ENCODE assay signal across 8 mouse cellular contexts in the genomic region with DNA sequence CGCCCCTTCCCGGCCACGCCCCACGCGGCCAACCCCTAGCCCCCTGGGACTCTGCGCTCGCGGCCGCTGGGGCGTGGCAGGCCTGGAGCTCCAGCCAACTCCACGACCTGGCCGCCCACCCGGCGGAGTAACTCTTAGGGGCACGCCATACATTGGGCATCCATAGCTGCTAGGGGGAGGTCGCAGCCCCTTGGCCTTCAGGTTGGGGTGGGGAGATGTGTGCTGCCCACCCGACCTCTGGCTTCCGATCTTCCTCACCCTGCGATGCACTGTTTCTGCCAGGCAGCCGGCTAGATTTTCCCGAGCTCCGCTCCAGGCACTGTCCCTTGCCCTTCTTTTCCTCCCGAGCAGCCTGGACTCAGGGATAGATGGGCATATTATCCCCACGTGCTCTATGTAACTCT. TPM values are rescaled to one million over a fixed set of nuclear protein-coding genes. Genes with fewer than 3 reads are reported as not detected.
DNase-seq lines count a peak whose midpoint lies in the region; ATAC-seq and TF ChIP-seq lines count a peak whose summit lies in the region.

No protein-coding gene starts in this region.

- H3K9ac ChIP-seq in lung, postnatal 0 days (replicated peaks; ENCODE audit: low read depth) = peak overlapping the region; percentile 51
- H3K9ac ChIP-seq in forebrain, postnatal 0 days = peak overlapping the region; percentile 73
- H3K9ac ChIP-seq in liver, embryonic 14.5 days (replicated peaks) = no peak overlapping the region

- no peaks in the 10 kb centered on the region for H3K27me3 ChIP-seq in lung, postnatal 0 days (replicated peaks; ENCODE audit: insufficient read depth, low read length)
- H3K27me3 ChIP-seq in forebrain, postnatal 0 days (ENCODE audit: insufficient read depth, low read length) = no peaks in the 10 kb centered on the region; the same call in 1 of the 2 replicates
- H3K27me3 ChIP-seq in liver, embryonic 14.5 days (ENCODE audit: control insufficient read depth, insufficient read depth, low read length) = peaks cover 28% of the 10 kb centered on the region

- peak; percentile 50 for DNase-seq in lung, postnatal 0 days (ENCODE audit: low spot score)
- DNase-seq in lung, postnatal 14 days = no peak
- DNase-seq in forebrain, postnatal 0 days = no peak
- DNase-seq in liver, embryonic 14.5 days (ENCODE audit: low read depth in 3 of 3, low spot score in 3 of 3) = no peak
- DNase-seq in testis, postnatal 10 days (ENCODE audit: low spot score) = peak; percentile 68
- DNase-seq in Muller cell, postnatal 12 days (ENCODE audit: inconsistent ontology term) = no peak
- DNase-seq in layer of hippocampus, adult 18-20 months (ENCODE audit: low spot score in 2 of 2) = no peak

- no peak for TF ChIP-seq EP300 in lung, postnatal 0 days (IDR thresholded peaks at IDR 0.05)
- no peak for TF ChIP-seq EP300 in liver, embryonic 14.5 days (IDR thresholded peaks at IDR 0.05; ENCODE audit: low read depth)

- WGBS in lung, postnatal 0 days = 7% methylated on average over 22 of the region's 24 CpGs
- WGBS in forebrain, postnatal 0 days = 4% methylated on average over 24 of the region's 24 CpGs
- 9% methylated on average over 23 of the region's 24 CpGs for WGBS in liver, embryonic 14.5 days (ENCODE audit: insufficient replicate concordance)

- H3K4me1 ChIP-seq in lung, postnatal 0 days (ENCODE audit: insufficient read depth, low read depth, low read length) = peaks cover 47% of the 10 kb centered on the region
- H3K4me1 ChIP-seq in forebrain, postnatal 0 days (ENCODE audit: insufficient read depth) = peaks cover 8% of the 10 kb centered on the region; the same call in 1 of the 2 replicates
- peaks cover 0 to 14% of the 10 kb centered on the region in 2 experiments; a peak in 2 of 4 replicates for H3K4me1 ChIP-seq in liver, embryonic 14.5 days (replicated peaks; ENCODE audit: control insufficient read depth in 2 of 2, insufficient read depth in 2 of 2, low read length in 1 of 2)

- H3K4me3 ChIP-seq in lung, postnatal 0 days (ENCODE audit: low read depth, low read length) = peak overlapping the region; percentile 41
- H3K4me3 ChIP-seq in forebrain, postnatal 0 days (ENCODE audit: low read depth, low read length) = peak overlapping the region; percentile 47
- peak overlapping the region in 1 of 2 experiments; percentile 32; a peak in 2 of 4 replicates for H3K4me3 ChIP-seq in liver, embryonic 14.5 days (ENCODE audit: insufficient read depth in 1 of 2, low read depth in 2 of 2, low read length in 2 of 2)

- no peaks in the 10 kb centered on the region for H3K36me3 ChIP-seq in lung, postnatal 0 days (ENCODE audit: insufficient read depth, low read length)
- no peaks in the 10 kb centered on the region for H3K36me3 ChIP-seq in forebrain, postnatal 0 days (ENCODE audit: insufficient read depth)
- no peaks in the 10 kb centered on the region for H3K36me3 ChIP-seq in liver, embryonic 14.5 days (replicated peaks; ENCODE audit: control insufficient read depth, insufficient read depth, low read depth)

- peak overlapping the region; percentile 92 for H3K27ac ChIP-seq in lung, postnatal 0 days (ENCODE audit: low read length)
- H3K27ac ChIP-seq in forebrain, postnatal 0 days (ENCODE audit: low read depth, low read length) = no peak overlapping the region
- H3K27ac ChIP-seq in liver, embryonic 14.5 days = no peak overlapping the region

- H3K4me2 ChIP-seq in lung, postnatal 0 days (replicated peaks; ENCODE audit: low read depth, low read length) = peak overlapping the region; percentile 75
- peak overlapping the region; percentile 91 for H3K4me2 ChIP-seq in forebrain, postnatal 0 days (ENCODE audit: low read depth)
- peak overlapping the region; percentile 60 for H3K4me2 ChIP-seq in liver, embryonic 14.5 days (ENCODE audit: low read depth)

- peak; percentile 15 for ATAC-seq in lung, postnatal 0 days
- ATAC-seq in forebrain, postnatal 0 days = no peak
- peak; percentile 28; the same call in 1 of the 2 replicates for ATAC-seq in liver, embryonic 14.5 days (ENCODE audit: insufficient read depth)
- no peak for ATAC-seq in inflammation-experienced regulatory T-cells, adult 6 months

- no peak for TF ChIP-seq CTCF in lung, postnatal 0 days (IDR thresholded peaks at IDR 0.05)
- no peak for TF ChIP-seq CTCF in forebrain, postnatal 0 days (IDR thresholded peaks at IDR 0.05; ENCODE audit: low read depth)
- TF ChIP-seq CTCF in liver, embryonic 14.5 days (IDR thresholded peaks at IDR 0.05; ENCODE audit: low read depth) = no peak

- no peaks in the 10 kb centered on the region for H3K9me3 ChIP-seq in lung, postnatal 0 days (ENCODE audit: low read length)
- H3K9me3 ChIP-seq in forebrain, postnatal 0 days (ENCODE audit: low read length) = no peaks in the 10 kb centered on the region
- H3K9me3 ChIP-seq in liver, embryonic 14.5 days (ENCODE audit: control insufficient read depth, low read length) = no peaks in the 10 kb centered on the region

RNA-seq across cellular contexts. Expression of gene Fgfr3, which starts 25.8 kb away (rescaled TPM):
- 67.9 and 72.5 TPM in 2 replicates for polyA plus RNA-seq in lung, postnatal 0 days (2015; fragmentation: Nextera tagmentation; extraction: Ambion mirVana)
- total RNA-seq in forebrain, postnatal 0 days (2014; rRNA removed) = 52.2 and 56.6 TPM in 2 replicates
- polyA plus RNA-seq in forebrain, postnatal 0 days (2015; fragmentation: Nextera tagmentation; extraction: Ambion mirVana) = 11.7 and 22.2 TPM in 2 replicates
- polyA plus RNA-seq in liver, embryonic 14.5 days (2012; rRNA removed) = 3.9 and 4.5 TPM in 2 replicates
- 1.2 and 1.8 TPM in 2 replicates for polyA plus RNA-seq in liver, embryonic 14.5 days (2014; fragmentation: Nextera tagmentation; extraction: Ambion mirVana)
- not detected for polyA plus RNA-seq in inflammation-experienced regulatory T-cells, adult 6 months (2017; shearing (Covaris generic))
- total RNA-seq in layer of hippocampus, adult 18-20 months (2021) = 100 to 1,000 TPM; 120 to 122 TPM

RNA-seq across cellular contexts. Expression of gene Tmem129, which starts 37.5 kb away (rescaled TPM):
- polyA plus RNA-seq in lung, postnatal 0 days (2015; fragmentation: Nextera tagmentation; extraction: Ambion mirVana) = 22.5 and 25.1 TPM in 2 replicates
- 20.6 and 23.9 TPM in 2 replicates for total RNA-seq in forebrain, postnatal 0 days (2014; rRNA removed)
- polyA plus RNA-seq in forebrain, postnatal 0 days (2015; fragmentation: Nextera tagmentation; extraction: Ambion mirVana) = 15.5 and 20.9 TPM in 2 replicates
- 17.4 and 17.7 TPM in 2 replicates for polyA plus RNA-seq in liver, embryonic 14.5 days (2012; rRNA removed)
- 19.4 and 22.1 TPM in 2 replicates for polyA plus RNA-seq in liver, embryonic 14.5 days (2014; fragmentation: Nextera tagmentation; extraction: Ambion mirVana)
- 10 to 100 TPM; 26.3 to 33.7 (median 32.2) TPM for polyA plus RNA-seq in inflammation-experienced regulatory T-cells, adult 6 months (2017; shearing (Covaris generic))
- 10 to 100 TPM; 22.6 to 23.4 TPM for total RNA-seq in layer of hippocampus, adult 18-20 months (2021)

RNA-seq across cellular contexts. Expression of gene Tacc3, which starts 37.8 kb away (rescaled TPM):
- 12.5 and 14.5 TPM in 2 replicates for polyA plus RNA-seq in lung, postnatal 0 days (2015; fragmentation: Nextera tagmentation; extraction: Ambion mirVana)
- total RNA-seq in forebrain, postnatal 0 days (2014; rRNA removed) = 12.0 and 20.1 TPM in 2 replicates
- polyA plus RNA-seq in forebrain, postnatal 0 days (2015; fragmentation: Nextera tagmentation; extraction: Ambion mirVana) = 24.9 and 25.5 TPM in 2 replicates
- 50.4 and 69.1 TPM in 2 replicates for polyA plus RNA-seq in liver, embryonic 14.5 days (2012; rRNA removed)
- polyA plus RNA-seq in liver, embryonic 14.5 days (2014; fragmentation: Nextera tagmentation; extraction: Ambion mirVana) = 138 and 152 TPM in 2 replicates
- 100 to 1,000 TPM in 1 of 3 experiments, 10 to 100 TPM in 2; 19.1 to 147 (median 22.1) TPM for polyA plus RNA-seq in inflammation-experienced regulatory T-cells, adult 6 months (2017; shearing (Covaris generic))
- total RNA-seq in layer of hippocampus, adult 18-20 months (2021) = 1 to 10 TPM; 3.2 to 3.3 TPM

RNA-seq across cellular contexts. Expression of gene Slbp, which starts 43.3 kb away (rescaled TPM):
- 81.2 and 85.6 TPM in 2 replicates for polyA plus RNA-seq in lung, postnatal 0 days (2015; fragmentation: Nextera tagmentation; extraction: Ambion mirVana)
- total RNA-seq in forebrain, postnatal 0 days (2014; rRNA removed) = 88.7 and 89.8 TPM in 2 replicates
- 86.4 and 94.4 TPM in 2 replicates for polyA plus RNA-seq in forebrain, postnatal 0 days (2015; fragmentation: Nextera tagmentation; extraction: Ambion mirVana)
- 97.1 and 155 TPM in 2 replicates for polyA plus RNA-seq in liver, embryonic 14.5 days (2012; rRNA removed)
- polyA plus RNA-seq in liver, embryonic 14.5 days (2014; fragmentation: Nextera tagmentation; extraction: Ambion mirVana) = 290 and 309 TPM in 2 replicates
- polyA plus RNA-seq in inflammation-experienced regulatory T-cells, adult 6 months (2017; shearing (Covaris generic)) = 100 to 1,000 TPM; 121 to 329 (median 129) TPM
- 10 to 100 TPM; 19.5 to 21.0 TPM for total RNA-seq in layer of hippocampus, adult 18-20 months (2021)

Comparison
In these comparisons a context has a peak if more than half of its experiments do, and no peak if none do; other contexts are left out.
1. DNase-seq: peak in lung, postnatal 0 days (single experiment) and testis, postnatal 10 days (single experiment); none in lung, postnatal 14 days (single experiment), forebrain, postnatal 0 days (single experiment), liver, embryonic 14.5 days (0 of 3), Muller cell, postnatal 12 days (single experiment) and layer of hippocampus, adult 18-20 months (0 of 2).
2. ATAC-seq: peak in lung, postnatal 0 days (single experiment) and liver, embryonic 14.5 days (single experiment); none in forebrain, postnatal 0 days (single experiment) and inflammation-experienced regulatory T-cells, adult 6 months (single experiment).
3. Peak in every context shown above with its lines, with median percentiles within 50 percentile points of each other: H3K4me2 ChIP-seq.